Mouse (Mus musculus) stomach, postnatal 0 days (tissue): ENCODE measurements around the gene Nudt19.

ENCODE experiments used
- CTCF ChIP-seq: IDR thresholded peaks from 2 replicates; pipeline ENCODE4 v1.5.1; 2016; ENCODE audit warnings: antibody characterized with exemption, low read depth, mild to moderate bottlenecking, moderate library complexity
- EP300 ChIP-seq: optimal IDR thresholded peaks from 2 replicates; pipeline ENCODE3; 2016; ENCODE audit warnings: antibody characterized with exemption

DNA sequence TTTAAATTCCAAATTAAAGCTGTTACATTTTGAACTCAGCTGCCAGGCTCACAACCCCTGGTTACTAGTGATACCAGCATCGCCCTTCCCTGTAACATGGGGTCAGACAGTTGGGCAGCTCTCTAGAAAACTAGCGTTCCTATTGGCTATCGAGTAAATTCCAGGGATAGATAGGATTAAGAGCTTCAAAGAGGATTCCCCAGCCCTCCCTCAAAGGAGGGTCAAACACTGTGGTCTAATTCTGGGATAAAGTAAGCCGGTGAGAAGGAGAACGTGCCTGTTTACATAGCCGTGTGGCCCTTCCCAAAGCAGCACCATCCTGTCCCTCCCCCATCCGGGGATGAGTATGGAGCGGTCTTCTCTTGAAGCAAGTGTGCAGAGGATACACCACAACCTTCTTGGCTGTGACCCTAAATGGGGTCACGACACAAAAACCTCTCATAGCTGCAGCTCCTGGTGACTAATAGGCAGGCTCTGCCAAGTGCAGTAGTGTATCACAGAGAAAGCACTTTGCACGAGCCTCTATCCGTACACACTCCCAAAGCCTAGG lies 27.4 kb upstream of the Nudt19 start:
- TF ChIP-seq CTCF (no peak), EP300 (no peak)
